Mouse (Mus musculus) monocyte, adult 59 days (primary cell): Measurements from ENCODE around the gene Ints3. TPM values are rescaled to one million over a fixed set of nuclear protein-coding genes. Genes with fewer than 3 reads are reported as not detected.

Experiments
- total RNA-seq, 2 experiments: library from RNA; stranded (reverse); gene quantifications; one replicate each; pipeline ENCODE4 v1.2.4; 2023

The Ints3 gene
- 10 to 100 TPM; 35.1 to 39.0 TPM for total RNA-seq

DNA sequence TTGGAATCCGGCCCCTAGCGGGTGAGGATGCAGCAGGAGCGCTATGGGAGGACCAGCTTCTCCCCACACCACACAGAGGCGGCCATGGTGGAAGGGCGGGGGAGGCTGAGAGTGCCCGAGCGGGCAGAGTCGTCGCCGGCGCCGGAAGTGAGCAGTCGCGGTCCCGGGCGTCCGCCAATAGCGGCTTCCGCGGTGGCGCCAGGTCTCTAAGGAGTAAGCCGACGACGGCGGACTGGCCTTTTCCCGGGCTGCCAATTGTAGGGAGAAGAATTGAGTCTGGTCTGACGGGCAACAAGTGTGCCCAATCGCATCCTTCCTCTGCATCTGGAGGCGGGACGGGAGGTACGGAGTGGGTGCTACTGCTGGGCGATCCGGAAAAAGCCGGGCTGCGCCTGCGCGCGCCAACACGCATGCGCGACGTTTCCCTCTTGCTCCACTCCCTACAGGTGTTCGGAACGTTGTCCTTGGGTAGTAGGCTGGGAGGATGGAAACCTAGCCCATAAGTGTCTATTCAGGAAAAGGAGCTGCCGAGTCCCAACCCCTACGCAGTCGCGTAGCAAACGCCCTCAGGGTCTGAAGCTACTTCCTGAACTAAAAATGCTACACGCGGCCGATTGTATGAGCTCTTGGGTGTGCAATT lies at the start of gene Ints3:
TSS of gene Ints3 (minus strand) at position 242 of the 640 bp plus-strand sequence.

DNA sequence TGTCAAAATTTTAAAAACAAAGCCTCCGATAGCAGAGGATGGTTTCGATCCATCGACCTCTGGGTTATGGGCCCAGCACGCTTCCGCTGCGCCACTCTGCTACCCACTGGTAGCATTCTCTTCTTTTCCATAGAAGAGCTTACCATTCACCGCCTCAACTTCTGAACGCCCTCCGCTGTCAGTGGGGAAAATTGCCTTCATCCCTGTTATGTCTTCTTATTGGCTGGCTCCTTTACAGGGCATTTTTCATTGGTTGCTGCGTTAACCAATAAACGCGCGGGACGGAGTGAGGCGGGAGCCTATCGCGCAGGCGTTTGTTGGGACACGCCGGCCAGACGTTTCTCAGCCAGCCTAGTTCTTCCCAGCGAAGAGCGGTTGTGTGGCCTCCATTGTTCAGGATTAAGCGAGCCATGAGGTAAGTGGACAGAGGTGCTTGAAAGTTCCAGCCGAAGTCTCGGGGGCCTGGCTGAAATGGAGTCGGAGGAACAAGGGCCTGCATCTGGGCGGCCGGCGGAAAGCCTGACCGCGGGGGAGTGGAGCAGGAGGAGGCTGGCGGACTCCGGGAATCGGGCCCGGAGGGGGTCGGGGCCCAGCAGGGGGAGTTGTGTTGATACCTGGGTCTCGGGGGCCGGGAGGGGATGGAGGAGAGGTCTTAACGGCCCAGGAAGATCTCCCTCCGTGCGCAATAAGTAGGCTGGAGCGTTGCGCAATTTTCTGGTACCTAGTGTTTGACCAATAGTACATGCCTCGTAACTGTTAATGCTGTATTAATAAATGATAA lies 42.6 kb upstream of the Ints3 start, which contains the start of gene Ilf2:
TSS of gene Ilf2 (plus strand) at position 296 of the 781 bp plus-strand sequence.

DNA sequence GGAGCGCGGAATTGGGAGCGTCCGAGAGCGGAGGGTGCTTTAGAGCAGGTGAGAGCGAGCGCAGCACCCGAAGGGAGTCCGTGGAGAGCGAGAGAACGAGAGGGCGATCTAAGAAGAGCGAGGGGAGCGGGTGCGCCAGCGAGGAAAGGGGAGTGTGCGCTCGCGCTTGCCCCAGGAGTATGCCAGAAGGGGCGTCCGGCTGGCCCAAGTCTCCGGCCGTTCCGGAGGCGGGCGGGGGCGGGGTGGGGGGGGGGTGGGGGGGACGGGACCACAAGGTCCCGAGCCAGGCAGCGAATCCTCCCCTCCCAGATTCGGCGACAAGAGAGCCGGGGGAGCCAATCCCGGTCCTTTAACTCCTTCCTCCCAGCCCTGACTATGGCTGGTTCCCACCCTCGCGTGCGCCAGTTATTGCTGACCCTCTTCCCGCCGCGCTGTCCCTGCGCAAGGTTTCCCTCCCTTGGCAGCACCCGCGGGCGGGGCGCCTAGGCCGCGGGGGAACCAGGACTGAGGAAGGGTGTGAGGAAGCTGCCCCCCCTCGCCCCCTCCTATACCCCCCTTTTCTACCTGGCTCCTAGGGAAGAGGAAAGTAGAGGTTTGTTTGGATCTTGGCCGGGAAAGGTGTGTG lies 32.4 kb upstream of the Ints3 start, which contains the start of gene Npr1:
TSS of gene Npr1 (minus strand) at position 181 of the 625 bp plus-strand sequence.

DNA sequence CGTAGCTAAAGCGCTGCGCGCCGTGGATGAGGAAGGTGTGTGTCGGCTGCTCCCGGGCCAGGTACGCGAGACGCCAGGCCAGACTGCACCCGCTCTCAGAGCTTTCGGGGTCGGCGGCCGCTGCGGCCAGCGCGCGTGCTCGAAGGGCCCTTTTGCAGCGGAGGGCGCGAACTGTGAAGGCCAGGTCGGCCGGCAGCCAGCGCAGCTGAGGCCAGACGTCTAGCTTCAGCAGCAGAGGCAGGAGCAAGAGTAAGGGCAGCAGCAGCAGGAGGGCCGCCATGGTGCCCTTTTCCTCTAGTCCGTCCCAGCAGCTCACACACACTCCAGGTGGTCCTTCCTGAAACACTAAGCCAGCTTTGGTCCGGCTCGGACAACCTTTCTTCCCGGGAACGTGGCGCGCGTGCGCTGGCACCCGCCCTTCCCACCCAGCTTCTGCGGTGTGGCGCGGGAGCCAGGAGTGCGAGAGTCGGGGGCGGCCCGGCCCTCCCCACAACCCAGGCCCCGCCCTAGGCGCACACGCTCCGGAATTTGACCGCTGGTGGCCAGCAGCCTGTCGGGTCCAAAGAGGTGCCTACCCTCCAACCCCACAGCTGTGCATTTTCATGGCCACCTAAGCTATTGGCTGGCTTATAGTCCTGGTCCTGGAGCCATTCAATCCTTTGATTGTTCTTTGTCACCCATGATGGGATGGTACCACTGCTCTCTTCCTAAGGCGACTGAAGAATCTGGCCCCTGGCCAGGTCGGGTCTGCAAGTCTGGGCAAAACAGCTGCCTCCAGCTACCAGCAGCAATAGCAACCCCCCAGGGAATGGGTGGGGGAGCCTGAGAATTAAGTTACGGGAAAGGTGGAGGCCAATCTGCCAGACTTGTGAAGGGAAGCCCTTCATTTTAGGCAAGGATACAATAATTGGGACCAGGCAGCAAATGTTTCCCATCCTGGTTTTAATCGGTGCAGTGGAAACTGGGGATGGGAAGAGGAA lies 43.6 kb downstream of the Ints3 start, which contains the start of gene Slc27a3:
TSS of gene Slc27a3 (minus strand) at position 428 of the 980 bp plus-strand sequence.

Other genes starting within 250 kb of the Ints3 start
- 1,000 to 10,000 TPM; 4,171 to 4,463 TPM for gene Rps27, start 220.0 kb downstream of the Ints3 start, total RNA-seq
- gene Rab13, start 219.9 kb downstream of the Ints3 start, total RNA-seq: 1 to 10 TPM; 1.5 to 1.8 TPM
- 10 to 100 TPM; 58.2 to 59.8 TPM for gene Jtb, start 202.0 kb downstream of the Ints3 start, total RNA-seq
- gene Creb3l4, start 190.1 kb downstream of the Ints3 start, total RNA-seq: under 1 TPM in 1 of 2 experiments, not detected in 1; 0.49 TPM
- gene Slc39a1, start 185.4 kb downstream of the Ints3 start, total RNA-seq: 10 to 100 TPM; 60.0 to 71.1 TPM
- 100 to 1,000 TPM in 1 of 2 experiments, 10 to 100 TPM in 1; 96.3 to 105 TPM for gene Crtc2, start 179.5 kb downstream of the Ints3 start, total RNA-seq
- 100 to 1,000 TPM in 1 of 2 experiments, 10 to 100 TPM in 1; 95.5 to 103 TPM for gene Dennd4b, start 168.4 kb downstream of the Ints3 start, total RNA-seq
- 10 to 100 TPM; 77.6 to 81.0 TPM for gene Gatad2b, start 140.4 kb downstream of the Ints3 start, total RNA-seq
- 1 to 10 TPM; 1.1 to 1.5 TPM for gene Slc27a3, start 43.7 kb downstream of the Ints3 start, total RNA-seq
- gene Npr1, start 32.2 kb upstream of the Ints3 start, total RNA-seq: under 1 TPM in 1 of 2 experiments, not detected in 1; 0.52 TPM
- 10 to 100 TPM; 40.5 to 47.3 TPM for gene Ilf2, start 42.5 kb upstream of the Ints3 start, total RNA-seq
- gene Snapin, start 57.4 kb upstream of the Ints3 start, total RNA-seq: 10 to 100 TPM; 42.2 to 43.7 TPM
- 100 to 1,000 TPM; 112 to 113 TPM for gene Chtop, start 75.9 kb upstream of the Ints3 start, total RNA-seq
- gene S100a1, start 80.8 kb upstream of the Ints3 start, total RNA-seq: 10 to 100 TPM; 24.1 to 24.6 TPM
- gene S100a13, start 80.8 kb upstream of the Ints3 start, total RNA-seq: 10 to 100 TPM; 36.8 to 37.4 TPM
- gene S100a14, start 93.2 kb upstream of the Ints3 start, total RNA-seq: under 1 TPM in 1 of 2 experiments, not detected in 1; 0.52 TPM
- gene S100a16, start 103.6 kb upstream of the Ints3 start, total RNA-seq: not detected
- 1 to 10 TPM in 1 of 2 experiments, not detected in 1; 1.0 TPM for gene S100a3, start 127.0 kb upstream of the Ints3 start, total RNA-seq
- gene S100a2, start 156.6 kb upstream of the Ints3 start, total RNA-seq: not detected
- gene Gm42674, start 168.3 kb upstream of the Ints3 start, total RNA-seq: not detected
- 1,000 to 10,000 TPM; 1,255 to 1,377 TPM for gene S100a4, start 170.1 kb upstream of the Ints3 start, total RNA-seq
- not detected for gene S100a5, start 174.9 kb upstream of the Ints3 start, total RNA-seq
- gene S100a6, start 179.3 kb upstream of the Ints3 start, total RNA-seq: 100 to 1,000 TPM; 672 to 834 TPM
- gene S100a7a, start 220.4 kb upstream of the Ints3 start, total RNA-seq: not detected
- 10 to 100 TPM in 1 of 2 experiments, 1 to 10 TPM in 1; 9.4 to 13.9 TPM for gene S100a8, start 235.4 kb upstream of the Ints3 start, total RNA-seq